Mouse (Mus musculus) forebrain, embryonic 15.5 days (tissue): ENCODE measurements around the gene Phrf1. TPM values are rescaled to one million over a fixed set of nuclear protein-coding genes. Genes with fewer than 3 reads are reported as not detected.

Experiments
- ATAC-seq: fragments of 200-750 bp; cut with Nextera tagmentation; replicated peaks from 2 replicates; pipeline ENCODE4 v1.8.0; 2017; ENCODE audit warnings: mild to moderate bottlenecking, moderate TSS enrichment, moderate library complexity
- H3K27ac ChIP-seq: fragments of 300-500 bp; sonication (generic); replicated peaks from 2 replicates; pipeline ENCODE4 v1.5.1; 2015; ENCODE audit warnings: mild to moderate bottlenecking, inconsistent platforms
- H3K27me3 ChIP-seq: fragments of 300-500 bp; sonication (generic); 2 replicates; pipeline ENCODE4 v1.6.1; 2015; ENCODE audit warnings: inconsistent platforms
- H3K36me3 ChIP-seq: fragments of 300-500 bp; sonication (generic); 2 replicates; pipeline ENCODE4 v1.6.1; 2015; ENCODE audit warnings: mild to moderate bottlenecking, inconsistent platforms
- H3K4me1 ChIP-seq: fragments of 300-500 bp; sonication (generic); 2 replicates; pipeline ENCODE4 v1.6.1; 2015; ENCODE audit warnings: inconsistent platforms
- H3K4me2 ChIP-seq: fragments of 300-500 bp; sonication (generic); replicated peaks from 2 replicates; pipeline ENCODE4 v1.6.1; 2015; ENCODE audit warnings: mild to moderate bottlenecking, inconsistent platforms
- H3K4me3 ChIP-seq: fragments of 300-500 bp; sonication (generic); 2 replicates; pipeline ENCODE4 v1.5.1; 2015; ENCODE audit warnings: mild to moderate bottlenecking, inconsistent platforms
- H3K9ac ChIP-seq: fragments of 300-500 bp; sonication (generic); replicated peaks from 2 replicates; pipeline ENCODE4 v1.6.1; 2015; ENCODE audit warnings: mild to moderate bottlenecking, inconsistent platforms
- H3K9me3 ChIP-seq: fragments of 300-500 bp; sonication (generic); 2 replicates; pipeline ENCODE4 v1.6.1; 2016; ENCODE audit warnings: inconsistent platforms
- WGBS: fragments of 180-500 bp; shearing (Covaris S2); methylation state at CpG from one replicate; pipeline ENCODE4 v1.1.7; 2015; ENCODE audit warnings: mixed read lengths; 5-methylcytosine and 5-hydroxymethylcytosine counted together
- polyA plus RNA-seq: library from polyadenylated mRNA; unstranded; fragments of >200 nt; fragmentation: Nextera tagmentation; extraction: Ambion mirVana; gene quantifications from 2 replicates; pipeline ENCODE4 v1.2.1, GENCODE M21; 2015

Gene Phrf1
- polyA plus RNA-seq, 1 experiment from 2014 or later: 80.2 TPM

- Histone ChIP-seq H3K27me3 (no peaks in the 10 kb centered on the region), H3K27ac (no peak overlapping the region), H3K36me3 (peaks cover 13% of the 10 kb centered on the region), H3K9ac (peak overlapping the region; percentile 48; the same call in 1 of the 2 replicates), H3K4me1 (peaks cover 31% of the 10 kb centered on the region), H3K9me3 (no peaks in the 10 kb centered on the region), H3K4me2 (peak overlapping the region; percentile 100; the same call in 1 of the 2 replicates), H3K4me3 (no peak overlapping the region; the same call in 1 of the 2 replicates)
- no peak for ATAC-seq
- WGBS: 94% methylated on average over 2 of the region's 2 CpGs
Measured at GRCm38 (mm10) chr7:141195754-141196153, 32.8 kb upstream of the Phrf1 start.

GRCm38 (mm10) chr7:141196619-141197282 is 31.8 kb upstream of the Phrf1 start:
- Histone ChIP-seq H3K4me3 (no peak overlapping the region), H3K36me3 (0 out of 2 replicates have a peak, but pooled peaks cover 4% of the 10 kb centered on the region), H3K27ac (no peak overlapping the region), H3K9me3 (no peaks in the 10 kb centered on the region), H3K4me1 (peaks cover 30% of the 10 kb centered on the region), H3K9ac (no peak overlapping the region), H3K27me3 (no peaks in the 10 kb centered on the region), H3K4me2 (no peak overlapping the region)
- WGBS: 94% methylated on average over 8 of the region's 8 CpGs
- ATAC-seq: no peak

- ATAC-seq: no peak
- Histone ChIP-seq H3K9ac (no peak overlapping the region), H3K9me3 (no peaks in the 10 kb centered on the region), H3K4me1 (peaks cover 16% of the 10 kb centered on the region), H3K4me3 (no peak overlapping the region), H3K27ac (no peak overlapping the region), H3K36me3 (no peaks in the 10 kb centered on the region), H3K4me2 (no peak overlapping the region), H3K27me3 (no peaks in the 10 kb centered on the region)
- WGBS: 97% methylated on average over 4 of the region's 4 CpGs
Measured at GRCm38 (mm10) chr7:141198121-141198520, 30.5 kb upstream of the Phrf1 start.

- ATAC-seq: no peak
- no peak overlapping the region for H3K4me3 ChIP-seq
- H3K9me3 ChIP-seq: no peaks in the 10 kb centered on the region
- no peak overlapping the region for H3K4me2 ChIP-seq
- H3K27ac ChIP-seq: no peak overlapping the region
- H3K36me3 ChIP-seq: no peaks in the 10 kb centered on the region
- WGBS: 81% methylated on average over 3 of the region's 3 CpGs
- H3K4me1 ChIP-seq: no peaks in the 10 kb centered on the region
- H3K9ac ChIP-seq: no peak overlapping the region
- H3K27me3 ChIP-seq: no peaks in the 10 kb centered on the region
Measured at GRCm38 (mm10) chr7:141204546-141204945, 24.0 kb upstream of the Phrf1 start.

GRCm38 (mm10) chr7:141205504-141205903 is 23.1 kb upstream of the Phrf1 start:
- 91% methylated on average over 5 of the region's 5 CpGs for WGBS
- ATAC-seq: no peak
- Histone ChIP-seq H3K9ac (no peak overlapping the region), H3K27me3 (no peaks in the 10 kb centered on the region), H3K4me1 (no peaks in the 10 kb centered on the region), H3K27ac (no peak overlapping the region), H3K4me3 (no peak overlapping the region), H3K36me3 (no peaks in the 10 kb centered on the region), H3K9me3 (no peaks in the 10 kb centered on the region), H3K4me2 (no peak overlapping the region)

GRCm38 (mm10) chr7:141206182-141206937 is 22.2 kb upstream of the Phrf1 start:
- Histone ChIP-seq H3K27ac (no peak overlapping the region), H3K9ac (no peak overlapping the region), H3K4me3 (no peak overlapping the region), H3K27me3 (no peaks in the 10 kb centered on the region), H3K4me1 (no peaks in the 10 kb centered on the region), H3K36me3 (no peaks in the 10 kb centered on the region), H3K9me3 (no peaks in the 10 kb centered on the region), H3K4me2 (no peak overlapping the region)
- WGBS: 94% methylated on average over 18 of the region's 18 CpGs
- no peak for ATAC-seq

GRCm38 (mm10) chr7:141209526-141209925 is 19.1 kb upstream of the Phrf1 start:
- H3K4me2 ChIP-seq: no peak overlapping the region
- no peaks in the 10 kb centered on the region for H3K4me1 ChIP-seq
- no peaks in the 10 kb centered on the region for H3K9me3 ChIP-seq
- no peak overlapping the region for H3K27ac ChIP-seq
- H3K27me3 ChIP-seq: no peaks in the 10 kb centered on the region
- no peak overlapping the region for H3K9ac ChIP-seq
- no peak overlapping the region for H3K4me3 ChIP-seq
- H3K36me3 ChIP-seq: no peaks in the 10 kb centered on the region
- 76% methylated on average over 3 of the region's 3 CpGs for WGBS
- ATAC-seq: no peak

- Histone ChIP-seq H3K4me3 (no peak overlapping the region), H3K36me3 (no peaks in the 10 kb centered on the region), H3K9ac (no peak overlapping the region), H3K4me2 (no peak overlapping the region), H3K4me1 (peaks cover 5% of the 10 kb centered on the region), H3K27me3 (no peaks in the 10 kb centered on the region), H3K9me3 (no peaks in the 10 kb centered on the region), H3K27ac (no peak overlapping the region)
- no peak for ATAC-seq
- WGBS: 87% methylated on average over 12 of the region's 12 CpGs
Measured at GRCm38 (mm10) chr7:141210137-141210536, 18.4 kb upstream of the Phrf1 start.

- WGBS: 91% methylated on average over 14 of the region's 14 CpGs
- H3K27me3 ChIP-seq: no peaks in the 10 kb centered on the region
- H3K9ac ChIP-seq: no peak overlapping the region
- no peak overlapping the region for H3K27ac ChIP-seq
- no peak overlapping the region for H3K4me3 ChIP-seq
- no peaks in the 10 kb centered on the region for H3K9me3 ChIP-seq
- H3K36me3 ChIP-seq: no peaks in the 10 kb centered on the region
- H3K4me2 ChIP-seq: no peak overlapping the region
- no peak for ATAC-seq
- H3K4me1 ChIP-seq: peaks cover 7% of the 10 kb centered on the region
Measured at GRCm38 (mm10) chr7:141210606-141211131, 17.9 kb upstream of the Phrf1 start.

- Histone ChIP-seq H3K27me3 (no peaks in the 10 kb centered on the region), H3K9me3 (no peaks in the 10 kb centered on the region), H3K4me2 (no peak overlapping the region), H3K4me1 (peaks cover 19% of the 10 kb centered on the region), H3K27ac (no peak overlapping the region), H3K4me3 (no peak overlapping the region), H3K36me3 (no peaks in the 10 kb centered on the region), H3K9ac (no peak overlapping the region)
- WGBS: 88% methylated on average over 3 of the region's 3 CpGs
- no peak for ATAC-seq
Measured at GRCm38 (mm10) chr7:141213133-141213532, 15.5 kb upstream of the Phrf1 start.

- Histone ChIP-seq H3K9me3 (no peaks in the 10 kb centered on the region), H3K4me3 (peak within 1 kb of the TSS; percentile 87), H3K4me2 (peak within 1 kb of the TSS; percentile 97), H3K9ac (peak within 1 kb of the TSS; percentile 68), H3K27me3 (no peaks in the 10 kb centered on the region), H3K4me1 (peaks cover 19% of the 10 kb centered on the region), H3K27ac (peak within 1 kb of the TSS; percentile 72), H3K36me3 (no peaks in the 10 kb centered on the region; the same call in 1 of the 2 replicates)
- ATAC-seq: no peak
- WGBS: 96% methylated on average over 11 of the region's 11 CpGs
Measured at GRCm38 (mm10) chr7:141213605-141214235, 14.9 kb upstream of the Phrf1 start, which contains the start of gene Lmntd2. Gene Lmntd2 (minus strand): TSS chr7:141214080.

GRCm38 (mm10) chr7:141214310-141214709 is 14.3 kb upstream of the Phrf1 start:
- Histone ChIP-seq H3K4me1 (peaks cover 19% of the 10 kb centered on the region), H3K9ac (no peak overlapping the region), H3K36me3 (no peaks in the 10 kb centered on the region; the same call in 1 of the 2 replicates), H3K27ac (no peak overlapping the region; the same call in 1 of the 2 replicates), H3K27me3 (no peaks in the 10 kb centered on the region), H3K9me3 (no peaks in the 10 kb centered on the region), H3K4me3 (no peak overlapping the region), H3K4me2 (no peak overlapping the region)
- no peak for ATAC-seq
- 66% methylated on average over 3 of the region's 3 CpGs for WGBS
